Mouse (Mus musculus) inflammation-experienced regulatory T-cells, adult 6 months (primary cell): ENCODE measurements around the gene Bcar3. TPM values are rescaled to one million over a fixed set of nuclear protein-coding genes. Genes with fewer than 3 reads are reported as not detected.

Source experiments
- polyA plus RNA-seq, 3 experiments: library from polyadenylated mRNA; unstranded; fragments of 100-300 nt; shearing (Covaris generic); gene quantifications; one replicate each; pipeline ENCODE4 v1.2.1; 2017

The Bcar3 gene
- polyA plus RNA-seq, 3 experiments from 2014 or later, result 0.58 TPM; not detected in 2

Other genes starting within 250 kb of the Bcar3 start
- gene Abca4, start 249.7 kb upstream of the Bcar3 start, polyA plus RNA-seq, result not detected
- gene Gclm, start 48.6 kb upstream of the Bcar3 start, polyA plus RNA-seq, result 10 to 100 TPM in 1 of 3 experiments, 1 to 10 TPM in 2; 5.8 to 10.5 (median 9.3) TPM
- gene Dnttip2, start 19.7 kb upstream of the Bcar3 start, polyA plus RNA-seq, result 100 to 1,000 TPM; 101 to 118 (median 101) TPM